Comparison of ENCODE assay signal across 8 mouse cellular contexts in genomic region chr2:20520636-20521595, GRCm38 (mm10).
DNase-seq lines count a peak whose midpoint lies in the region; ATAC-seq and TF ChIP-seq lines count a peak whose summit lies in the region.

No protein-coding gene starts in this region.

- H3K4me3 ChIP-seq in left cerebral cortex, adult 2 months: peak overlapping the region; percentile 25
- peak overlapping the region; percentile 54 for H3K4me3 ChIP-seq in embryonic facial prominence, embryonic 11.5 days (ENCODE audit: low read depth, low read length)
- H3K4me3 ChIP-seq in heart, embryonic 14.5 days (ENCODE audit: control insufficient read depth in 1 of 2, insufficient read depth in 1 of 2, low read depth in 1 of 2, low read length in 2 of 2): peak overlapping the region; percentile 56 to 59
- peak overlapping the region; percentile 39 for H3K4me3 ChIP-seq in midbrain, embryonic 14.5 days (replicated peaks; ENCODE audit: low read depth, low read length)

- no peak overlapping the region for H3K27ac ChIP-seq in left cerebral cortex, adult 2 months
- no peak overlapping the region for H3K27ac ChIP-seq in embryonic facial prominence, embryonic 11.5 days (replicated peaks; ENCODE audit: low read depth, low read length)
- H3K27ac ChIP-seq in heart, embryonic 14.5 days (replicated peaks in 1 of 2; ENCODE audit: control insufficient read depth in 1 of 2, insufficient read depth in 1 of 2, low read depth in 2 of 2, low read length in 2 of 2): peak overlapping the region; percentile 17 to 54; a peak in 2 of 4 replicates
- no peak overlapping the region for H3K27ac ChIP-seq in midbrain, embryonic 14.5 days (replicated peaks; ENCODE audit: low read depth, low read length)

- no peaks in the 10 kb centered on the region for H3K4me1 ChIP-seq in embryonic facial prominence, embryonic 11.5 days (ENCODE audit: control insufficient read depth, insufficient read depth, low read length)
- peaks cover 6 to 20% of the 10 kb centered on the region in 2 experiments for H3K4me1 ChIP-seq in heart, embryonic 14.5 days (ENCODE audit: control insufficient read depth in 2 of 2, insufficient read depth in 2 of 2, low read length in 2 of 2)
- peaks cover 17% of the 10 kb centered on the region for H3K4me1 ChIP-seq in midbrain, embryonic 14.5 days (ENCODE audit: control insufficient read depth, insufficient read depth, low read length)

- no peaks in the 10 kb centered on the region for H3K36me3 ChIP-seq in embryonic facial prominence, embryonic 11.5 days (replicated peaks; ENCODE audit: control insufficient read depth, insufficient read depth, low read depth, low read length)
- no peaks in the 10 kb centered on the region for H3K36me3 ChIP-seq in heart, embryonic 14.5 days (ENCODE audit: control insufficient read depth, insufficient read depth, low read length)
- no peaks in the 10 kb centered on the region for H3K36me3 ChIP-seq in midbrain, embryonic 14.5 days (ENCODE audit: control insufficient read depth, insufficient read depth, low read length)

- no peaks in the 10 kb centered on the region for H3K27me3 ChIP-seq in embryonic facial prominence, embryonic 11.5 days (ENCODE audit: control insufficient read depth, insufficient read depth, low read length)
- H3K27me3 ChIP-seq in heart, embryonic 14.5 days (ENCODE audit: control insufficient read depth, insufficient read depth, low read length): no peaks in the 10 kb centered on the region
- peaks cover 21% of the 10 kb centered on the region; the same call in 1 of the 2 replicates for H3K27me3 ChIP-seq in midbrain, embryonic 14.5 days (ENCODE audit: control insufficient read depth, insufficient read depth, low read length)

- peak; percentile 74; the same call in 1 of the 2 replicates for ATAC-seq in embryonic facial prominence, embryonic 11.5 days (replicated peaks; ENCODE audit: insufficient number of reproducible peaks, low FRiP score, low TSS enrichment, low read depth)
- ATAC-seq in heart, embryonic 14.5 days (ENCODE audit: insufficient number of reproducible peaks, insufficient read depth, low FRiP score, low read depth): no peak
- ATAC-seq in midbrain, embryonic 14.5 days (ENCODE audit: low FRiP score, low TSS enrichment): no peak

- H3K4me2 ChIP-seq in embryonic facial prominence, embryonic 11.5 days (ENCODE audit: low read depth, low read length): peak overlapping the region; percentile 81
- H3K4me2 ChIP-seq in heart, embryonic 14.5 days (ENCODE audit: low read length): peak overlapping the region; percentile 68
- H3K4me2 ChIP-seq in midbrain, embryonic 14.5 days (ENCODE audit: low read length): peak overlapping the region; percentile 89

- 25% methylated on average over 23 of the region's 23 CpGs for WGBS in embryonic facial prominence, embryonic 11.5 days
- WGBS in heart, embryonic 14.5 days: 26% methylated on average over 23 of the region's 23 CpGs
- WGBS in midbrain, embryonic 14.5 days: 24% methylated on average over 23 of the region's 23 CpGs

- intact Hi-C loops in left cerebral cortex, adult 2 months (cut with DNase I): no loop called here

- H3K9me3 ChIP-seq in embryonic facial prominence, embryonic 11.5 days (replicated peaks; ENCODE audit: control insufficient read depth, low read length): no peaks in the 10 kb centered on the region
- no peaks in the 10 kb centered on the region for H3K9me3 ChIP-seq in heart, embryonic 14.5 days (ENCODE audit: control insufficient read depth, low read length)
- H3K9me3 ChIP-seq in midbrain, embryonic 14.5 days (ENCODE audit: control insufficient read depth, low read length): no peaks in the 10 kb centered on the region

- peak overlapping the region; percentile 84 for H3K9ac ChIP-seq in embryonic facial prominence, embryonic 11.5 days (replicated peaks; ENCODE audit: low read length)
- peak overlapping the region; percentile 69 for H3K9ac ChIP-seq in heart, embryonic 14.5 days (ENCODE audit: low read length)
- 0 out of 2 replicates have a peak overlapping the region, but pooled peaks have one; percentile 26 for H3K9ac ChIP-seq in midbrain, embryonic 14.5 days (replicated peaks; ENCODE audit: low read length)

- peak; percentile 18 to 44 for DNase-seq in left cerebral cortex, adult 2 months (ENCODE audit: extremely low spot score in 1 of 2, low spot score in 2 of 2)
- no peak for DNase-seq in left cerebral cortex, adult 11 months (ENCODE audit: low spot score)
- DNase-seq in embryonic facial prominence, embryonic 11.5 days (ENCODE audit: low spot score): peak; percentile 48
- DNase-seq in kidney, postnatal 25 days: peak; percentile 27 to 61
- peak; percentile 20 for DNase-seq in midbrain, embryonic 14.5 days
- DNase-seq in thymus, postnatal 4 days: no peak
- DNase-seq in layer of hippocampus, postnatal 10 days (ENCODE audit: low spot score in 2 of 2): no peak

- TF ChIP-seq CTCF in left cerebral cortex, adult 2 months (IDR thresholded peaks at IDR 0.05): no peak

Comparison
In these comparisons a context has a peak if more than half of its experiments do, and no peak if none do; other contexts are left out.
1. DNase-seq: peak in left cerebral cortex, adult 2 months (2 of 2), embryonic facial prominence, embryonic 11.5 days (single experiment), kidney, postnatal 25 days (2 of 2) and midbrain, embryonic 14.5 days (single experiment); none in left cerebral cortex, adult 11 months (single experiment), thymus, postnatal 4 days (single experiment) and layer of hippocampus, postnatal 10 days (0 of 2).
2. H3K27ac ChIP-seq: peak in heart, embryonic 14.5 days (2 of 2); none in left cerebral cortex, adult 2 months (single experiment), embryonic facial prominence, embryonic 11.5 days (single experiment) and midbrain, embryonic 14.5 days (single experiment).
3. H3K9ac ChIP-seq: peak in every context shown above with its lines; median percentile 84 in embryonic facial prominence, embryonic 11.5 days; 69 in heart, embryonic 14.5 days; 26 in midbrain, embryonic 14.5 days.
4. Peak in every context shown above with its lines, with median percentiles within 50 percentile points of each other: H3K4me3 ChIP-seq and H3K4me2 ChIP-seq.